Mouse (Mus musculus) heart, adult 2 months (tissue): Measurements from ENCODE around the gene Rai1. TPM values are rescaled to one million over a fixed set of nuclear protein-coding genes. Genes with fewer than 3 reads are reported as not detected.

Experiments used
- DNase-seq, 2 experiments: peaks; one replicate each; pipeline ENCODE4 v3.0.0; 2021
- H3K27ac ChIP-seq: fragments of 200-600 bp; 2 replicates; pipeline ENCODE4 v1.8.1; 2022
- H3K27me3 ChIP-seq: fragments of 200-500 bp; 2 replicates; pipeline ENCODE4 v1.6.1; 2012; ENCODE audit warnings: mild to moderate bottlenecking, low read length, inconsistent platforms, mixed read lengths; ENCODE audit not compliant: control insufficient read depth, insufficient read depth
- H3K36me3 ChIP-seq: fragments of 200-500 bp; 2 replicates; pipeline ENCODE4 v1.6.1; 2012; ENCODE audit warnings: low read length, inconsistent platforms; ENCODE audit not compliant: control insufficient read depth, insufficient read depth
- H3K4me1 ChIP-seq: fragments of 200-500 bp; 2 replicates; pipeline ENCODE4 v1.6.1; 2011; ENCODE audit warnings: low read length; ENCODE audit not compliant: control insufficient read depth, insufficient read depth
- H3K4me3 ChIP-seq: fragments of 200-600 bp; 2 replicates; pipeline ENCODE4 v1.8.1; 2022
- H3K79me2 ChIP-seq: fragments of 200-500 bp; replicated peaks from 2 replicates; pipeline ENCODE4 v1.6.1; 2012; ENCODE audit warnings: mild to moderate bottlenecking, inconsistent platforms, low read length, moderate library complexity, mixed read lengths; ENCODE audit not compliant: control insufficient read depth, insufficient read depth
- H3K9ac ChIP-seq: fragments of 200-500 bp; 2 replicates; pipeline ENCODE4 v1.6.1; 2012; ENCODE audit warnings: low read depth, mild to moderate bottlenecking, control low read depth, inconsistent platforms, low read length, mixed read lengths
- CTCF ChIP-seq: fragments of 200-600 bp; IDR thresholded peaks from 2 replicates; pipeline ENCODE4 v1.8.1; 2022; ENCODE audit warnings: antibody characterized with exemption, mild to moderate bottlenecking, moderate library complexity
- EP300 ChIP-seq: fragments of 200-500 bp; IDR thresholded peaks from 2 replicates; pipeline ENCODE4 v1.6.1; 2011; ENCODE audit warnings: low read depth, low read length, control low read depth; ENCODE audit not compliant: insufficient read depth
- POLR2A ChIP-seq: fragments of 200-500 bp; IDR thresholded peaks from 2 replicates; pipeline ENCODE4 v1.6.1; 2011; ENCODE audit warnings: mild to moderate bottlenecking, low read depth, low read length, control low read depth; ENCODE audit not compliant: insufficient read depth
- WGBS: fragments of 180-500 bp; shearing (Covaris S2); methylation state at CpG from one replicate; pipeline ENCODE4 v1.1.7; 2018; 5-methylcytosine and 5-hydroxymethylcytosine counted together
- intact Hi-C: fragments of 180-260 bp; cut with DNase I; formaldehyde crosslinking; loops from one replicate; pipeline ENCODE4 v1.15.1; 2025
- polyA plus RNA-seq: library from polyadenylated mRNA; depleted of rRNA; stranded (reverse); fragments of >200 nt; gene quantifications from 2 replicates; pipeline ENCODE4 v1.2.3, GENCODE M21; 2012
- total RNA-seq, 2 experiments: library from RNA; stranded (reverse); gene quantifications; 2 replicates each; pipeline ENCODE4 v1.2.3; 2021

The Rai1 gene
- total and polyA plus RNA-seq, 3 experiments, result 20.0 to 26.5 (median 21.8) TPM

DNA sequence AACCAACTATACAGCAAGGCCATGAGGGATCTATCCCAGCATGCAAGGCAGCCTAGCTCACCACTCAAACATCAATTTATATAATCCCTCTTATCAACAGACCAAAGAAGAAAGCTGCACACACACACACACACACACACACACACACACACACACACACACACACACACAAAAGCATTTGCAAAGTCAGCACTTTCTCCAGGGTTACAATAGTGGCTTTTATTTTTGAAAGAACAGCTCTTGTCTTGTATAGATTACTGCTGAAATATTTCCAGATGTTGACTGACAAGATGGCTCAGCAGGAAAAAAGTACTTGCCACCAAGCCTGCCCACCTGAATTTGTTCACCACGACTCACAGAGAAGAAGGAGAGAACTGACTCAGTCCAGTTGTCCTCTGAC lies 39.5 kb upstream of the Rai1 start:
- no peak overlapping the region for H3K27ac ChIP-seq
- H3K4me1 ChIP-seq, result no peaks in the 10 kb centered on the region
- no peak for DNase-seq
- 75% methylated on average over 1 of the region's 1 CpGs for WGBS
- intact Hi-C loops, result no loop called here
- TF ChIP-seq EP300 (no peak), CTCF (no peak), POLR2A (no peak)
- H3K79me2 ChIP-seq, result no peaks in the 10 kb centered on the region
- H3K9ac ChIP-seq, result no peak overlapping the region
- H3K36me3 ChIP-seq, result no peaks in the 10 kb centered on the region
- no peaks in the 10 kb centered on the region for H3K27me3 ChIP-seq
- no peak overlapping the region for H3K4me3 ChIP-seq

DNA sequence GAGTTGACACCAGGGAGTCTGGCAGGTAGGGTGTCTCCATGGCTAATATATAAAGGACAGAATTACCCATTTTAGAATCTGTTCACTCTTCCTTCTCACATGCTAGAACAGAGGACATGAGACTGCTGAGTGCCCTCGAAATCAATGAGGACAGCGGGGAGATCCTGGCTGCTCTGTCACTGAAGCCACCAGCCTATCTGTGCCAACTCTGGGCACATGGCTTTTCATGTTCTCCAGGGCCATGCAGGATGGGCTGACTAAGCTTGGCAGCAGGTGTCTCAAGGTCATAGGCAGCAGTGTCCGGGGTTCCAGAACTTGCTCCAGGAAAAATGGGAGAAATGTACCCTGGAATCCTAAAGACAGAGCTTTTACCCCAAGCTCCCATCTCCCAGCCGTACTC lies 37.2 kb upstream of the Rai1 start:
- intact Hi-C loops, result no loop called here
- Histone ChIP-seq H3K36me3 (no peaks in the 10 kb centered on the region), H3K9ac (no peak overlapping the region), H3K4me3 (no peak overlapping the region), H3K4me1 (no peaks in the 10 kb centered on the region), H3K27me3 (no peaks in the 10 kb centered on the region), H3K79me2 (no peaks in the 10 kb centered on the region), H3K27ac (no peak overlapping the region)
- WGBS, result 78% methylated on average over 4 of the region's 4 CpGs
- no peak for DNase-seq
- TF ChIP-seq EP300 (no peak), POLR2A (no peak), CTCF (no peak)

DNA sequence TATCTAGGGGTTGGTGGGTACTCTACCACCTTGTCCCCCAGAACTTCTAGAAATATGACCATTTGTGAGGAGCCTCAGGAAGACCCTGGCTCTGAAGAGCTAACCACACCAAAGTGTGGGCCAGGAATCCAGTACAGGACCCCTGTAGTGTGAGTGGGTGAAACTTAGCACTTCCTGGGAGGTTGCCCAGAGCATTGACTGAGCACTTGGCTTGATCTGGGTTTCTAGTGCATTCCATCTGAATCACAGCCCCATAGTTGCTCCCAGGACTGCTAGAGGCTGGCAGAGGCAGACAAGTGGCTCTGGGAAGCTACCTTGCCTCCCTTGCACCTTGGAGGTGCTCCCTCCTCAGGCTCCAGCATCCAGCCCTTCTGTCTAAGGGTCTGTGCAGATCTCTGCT lies 36.2 kb upstream of the Rai1 start:
- intact Hi-C loops, result no loop called here
- no peaks in the 10 kb centered on the region for H3K36me3 ChIP-seq

DNA sequence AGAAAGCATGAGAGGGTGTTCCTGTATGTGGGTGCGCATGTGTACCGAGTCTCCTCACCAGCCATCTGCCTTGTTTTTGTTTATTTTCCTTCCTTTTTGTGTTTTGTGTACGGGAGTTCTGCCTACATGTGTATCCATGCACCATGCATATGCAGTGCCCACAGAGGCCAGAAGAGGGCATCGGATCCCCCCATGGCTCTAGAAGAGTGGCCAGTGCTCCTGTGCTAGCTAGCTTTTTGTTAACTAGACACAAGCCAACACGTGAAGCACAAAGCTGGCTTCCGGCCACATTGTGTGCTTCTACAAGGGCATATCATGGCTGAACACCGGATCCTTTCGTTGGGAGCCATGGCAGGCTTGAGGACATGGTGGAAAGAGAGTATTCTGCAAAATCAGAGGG lies 34.2 kb upstream of the Rai1 start:
- intact Hi-C loops, result no loop called here
- H3K4me1 ChIP-seq, result no peaks in the 10 kb centered on the region
- peak; percentile 23 to 52 for DNase-seq
- no peaks in the 10 kb centered on the region for H3K27me3 ChIP-seq
- H3K36me3 ChIP-seq, result no peaks in the 10 kb centered on the region
- no peaks in the 10 kb centered on the region for H3K79me2 ChIP-seq
- no peak overlapping the region for H3K27ac ChIP-seq
- no peak overlapping the region for H3K9ac ChIP-seq
- no peak overlapping the region for H3K4me3 ChIP-seq
- WGBS, result 38% methylated on average over 8 of the region's 8 CpGs
- TF ChIP-seq CTCF, result peak; percentile 78
- TF ChIP-seq EP300, result no peak

More for the DNA sequence above, 36.2 kb upstream of the Rai1 start:
- no peaks in the 10 kb centered on the region for H3K27me3 ChIP-seq
- no peaks in the 10 kb centered on the region for H3K79me2 ChIP-seq
- no peak overlapping the region for H3K4me3 ChIP-seq
- no peaks in the 10 kb centered on the region for H3K4me1 ChIP-seq
- no peak for DNase-seq
- TF ChIP-seq CTCF (no peak), EP300 (no peak), POLR2A (no peak)
- no peak overlapping the region for H3K27ac ChIP-seq
- H3K9ac ChIP-seq, result no peak overlapping the region

GRCm38 (mm10) chr11:60071221-60071620 lies 33.6 kb upstream of the Rai1 start:
- no peak overlapping the region for H3K27ac ChIP-seq
- no peak for TF ChIP-seq POLR2A
- TF ChIP-seq EP300, result no peak
- TF ChIP-seq CTCF, result no peak
- H3K4me3 ChIP-seq, result no peak overlapping the region
- no peaks in the 10 kb centered on the region for H3K36me3 ChIP-seq
- no peaks in the 10 kb centered on the region for H3K4me1 ChIP-seq
- intact Hi-C loops, result no loop called here
- DNase-seq, result no peak
- H3K27me3 ChIP-seq, result no peaks in the 10 kb centered on the region
- H3K79me2 ChIP-seq, result no peaks in the 10 kb centered on the region
- WGBS, result 73% methylated on average over 6 of the region's 6 CpGs
- H3K9ac ChIP-seq, result no peak overlapping the region

DNA sequence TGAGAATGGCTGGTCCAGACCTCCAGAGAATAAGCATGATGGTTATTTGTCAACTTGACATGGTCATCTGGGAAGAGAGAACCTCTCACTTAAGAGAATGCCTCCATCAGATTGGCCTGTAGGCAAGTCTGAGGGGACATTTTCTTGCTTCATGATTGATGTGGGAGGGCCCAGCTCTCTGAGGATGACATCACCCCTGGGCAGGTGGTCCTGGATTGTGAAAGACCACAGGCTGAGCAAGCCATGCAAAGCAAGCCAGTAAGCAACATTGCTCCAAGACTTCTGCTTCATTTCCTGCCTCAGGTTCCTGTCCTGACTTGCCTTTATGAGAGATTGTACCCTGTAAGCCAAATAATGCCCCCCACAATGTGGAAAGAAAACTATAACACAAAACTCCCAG lies 31.7 kb upstream of the Rai1 start:
- DNase-seq, result no peak
- intact Hi-C loops, result no loop called here
- Histone ChIP-seq H3K9ac (no peak overlapping the region), H3K36me3 (no peaks in the 10 kb centered on the region), H3K79me2 (no peaks in the 10 kb centered on the region), H3K27me3 (no peaks in the 10 kb centered on the region), H3K27ac (no peak overlapping the region), H3K4me3 (no peak overlapping the region), H3K4me1 (no peaks in the 10 kb centered on the region)
- TF ChIP-seq EP300 (no peak), POLR2A (no peak), CTCF (no peak)
